Mouse (Mus musculus) ES-E14 (cell line): ENCODE measurements around the gene Rmdn2.

Source experiments
- CHD2 ChIP-seq: IDR thresholded peaks from 2 replicates; pipeline ENCODE4 v1.6.1; 2014; ENCODE audit warnings: mild to moderate bottlenecking, low read depth, low read length, inconsistent platforms
- HCFC1 ChIP-seq: IDR thresholded peaks from 2 replicates; pipeline ENCODE4 v1.6.1; 2012; ENCODE audit warnings: low read length, inconsistent platforms, borderline replicate concordance; ENCODE audit not compliant: insufficient read depth
- ZC3H11A ChIP-seq: IDR thresholded peaks from 2 replicates; pipeline ENCODE4 v1.6.1; 2012; ENCODE audit warnings: low read depth, mild to moderate bottlenecking, inconsistent platforms, low read length, borderline replicate concordance

- TF ChIP-seq ZC3H11A: no peak
- TF ChIP-seq HCFC1: no peak
- TF ChIP-seq CHD2: no peak
Observed at GRCm38 (mm10) chr17:79614691-79615588, 3.3 kb downstream of the Rmdn2 start.
